ENCODE assay signal across 8 mouse cellular contexts in genomic region chr13:73646397-73647087, GRCm38 (mm10). TPM values are rescaled to one million over a fixed set of nuclear protein-coding genes. Genes with fewer than 3 reads are reported as not detected.
DNase-seq lines count a peak whose midpoint lies in the region; ATAC-seq and TF ChIP-seq lines count a peak whose summit lies in the region.

No protein-coding gene starts in this region.

- H3K9ac ChIP-seq in kidney, embryonic 14.5 days (ENCODE audit: low read depth, low read length): no peak overlapping the region
- H3K9ac ChIP-seq in liver, embryonic 16.5 days (ENCODE audit: low read depth, low read length): no peak overlapping the region

- WGBS in kidney, embryonic 14.5 days: 37% methylated on average over 6 of the region's 6 CpGs
- 33% methylated on average over 6 of the region's 6 CpGs for WGBS in liver, embryonic 16.5 days (ENCODE audit: insufficient replicate concordance)

- no peak overlapping the region for H3K27ac ChIP-seq in testis, adult 2 months (ENCODE audit: control insufficient read depth, insufficient read depth, low read depth, low read length)
- H3K27ac ChIP-seq in kidney, embryonic 14.5 days (ENCODE audit: low read depth, low read length): no peak overlapping the region
- no peak overlapping the region for H3K27ac ChIP-seq in liver, embryonic 16.5 days (ENCODE audit: low read length)

- peak; percentile 79 for ATAC-seq in kidney, embryonic 14.5 days (ENCODE audit: low FRiP score, low TSS enrichment)
- ATAC-seq in liver, embryonic 16.5 days (ENCODE audit: low read depth): peak; percentile 39; the same call in 1 of the 2 replicates

- no peak overlapping the region for H3K4me2 ChIP-seq in kidney, embryonic 14.5 days (replicated peaks; ENCODE audit: low read depth, low read length)
- H3K4me2 ChIP-seq in liver, embryonic 16.5 days (ENCODE audit: low read depth, low read length): no peak overlapping the region

- no peak for TF ChIP-seq POLR2A in testis, adult 2 months (IDR thresholded peaks at IDR 0.05; ENCODE audit: control insufficient read depth, low read depth, low read length)

- no peaks in the 10 kb centered on the region for H3K27me3 ChIP-seq in testis, adult 2 months (ENCODE audit: control insufficient read depth, insufficient read depth, low read length)
- H3K27me3 ChIP-seq in kidney, embryonic 14.5 days (ENCODE audit: control insufficient read depth, insufficient read depth, low read length): no peaks in the 10 kb centered on the region
- no peaks in the 10 kb centered on the region for H3K27me3 ChIP-seq in liver, embryonic 16.5 days (ENCODE audit: control insufficient read depth, insufficient read depth, low read depth, low read length)

- no peaks in the 10 kb centered on the region; the same call in 1 of the 2 replicates for H3K36me3 ChIP-seq in testis, adult 2 months (ENCODE audit: control insufficient read depth, insufficient read depth, low read length)
- H3K36me3 ChIP-seq in kidney, embryonic 14.5 days (ENCODE audit: control insufficient read depth, insufficient read depth, low read length): peaks cover 9% of the 10 kb centered on the region; the same call in 1 of the 2 replicates
- H3K36me3 ChIP-seq in liver, embryonic 16.5 days (ENCODE audit: control insufficient read depth, insufficient read depth): no peaks in the 10 kb centered on the region

- no peaks in the 10 kb centered on the region for H3K9me3 ChIP-seq in kidney, embryonic 14.5 days (ENCODE audit: control insufficient read depth, low read length)
- no peaks in the 10 kb centered on the region for H3K9me3 ChIP-seq in liver, embryonic 16.5 days (replicated peaks; ENCODE audit: control insufficient read depth, low read length)

- H3K4me3 ChIP-seq in testis, adult 2 months (ENCODE audit: control insufficient read depth, low read depth, low read length): no peak overlapping the region
- no peak overlapping the region for H3K4me3 ChIP-seq in kidney, embryonic 14.5 days (ENCODE audit: low read length)
- H3K4me3 ChIP-seq in liver, embryonic 16.5 days (ENCODE audit: low read depth, low read length): no peak overlapping the region

- H3K4me1 ChIP-seq in testis, adult 2 months (ENCODE audit: control insufficient read depth, insufficient read depth, low read length): no peaks in the 10 kb centered on the region
- H3K4me1 ChIP-seq in kidney, embryonic 14.5 days (ENCODE audit: control insufficient read depth, insufficient read depth, low read length): no peaks in the 10 kb centered on the region
- no peaks in the 10 kb centered on the region for H3K4me1 ChIP-seq in liver, embryonic 16.5 days (ENCODE audit: control insufficient read depth, low read depth, low read length)

- peak; percentile 64; the same call in 1 of the 2 replicates for TF ChIP-seq CTCF in testis, adult 2 months (IDR thresholded peaks at IDR 0.05; ENCODE audit: control insufficient read depth, insufficient read depth, insufficient replicate concordance, low read depth, low read length)

- no peak for DNase-seq in testis, postnatal 14 days (ENCODE audit: low spot score)
- peak; percentile 79 for DNase-seq in brain, adult 2 months (ENCODE audit: low read depth, low spot score)
- DNase-seq in forelimb bud, embryonic 11.5 days (ENCODE audit: low read depth, low spot score): peak; percentile 53
- DNase-seq in ovary, postnatal 36 days (ENCODE audit: low spot score): peak; percentile 41
- DNase-seq in thymus, postnatal 36 days: peak; percentile 82 to 88

RNA-seq across cellular contexts. Expression of gene Tert, which starts 19.8 kb away (rescaled TPM):
- polyA plus RNA-seq in testis, adult 2 months (2012; rRNA removed): 2.9 and 4.1 TPM in 2 replicates
- 5.2 and 7.9 TPM in 2 replicates for polyA plus RNA-seq in kidney, embryonic 14.5 days (2014; fragmentation: Nextera tagmentation; extraction: Ambion mirVana)
- polyA plus RNA-seq in liver, embryonic 16.5 days (2015; fragmentation: Nextera tagmentation; extraction: Ambion mirVana): 1.1 and 2.2 TPM in 2 replicates

RNA-seq across cellular contexts. Expression of gene Slc6a18, which starts 31.3 kb away (rescaled TPM):
- polyA plus RNA-seq in testis, adult 2 months (2012; rRNA removed): 0.17 and 0.52 TPM in 2 replicates
- 2.5 and 5.2 TPM in 2 replicates for polyA plus RNA-seq in kidney, embryonic 14.5 days (2014; fragmentation: Nextera tagmentation; extraction: Ambion mirVana)
- polyA plus RNA-seq in liver, embryonic 16.5 days (2015; fragmentation: Nextera tagmentation; extraction: Ambion mirVana): 0.08 TPM in 1 of 2 replicates, not detected in the other

RNA-seq across cellular contexts. Expression of gene Clptm1l, which starts 42.7 kb away (rescaled TPM):
- polyA plus RNA-seq in testis, adult 2 months (2012; rRNA removed): 132 and 138 TPM in 2 replicates
- polyA plus RNA-seq in kidney, embryonic 14.5 days (2014; fragmentation: Nextera tagmentation; extraction: Ambion mirVana): 91.1 and 135 TPM in 2 replicates
- 63.1 and 64.3 TPM in 2 replicates for polyA plus RNA-seq in liver, embryonic 16.5 days (2015; fragmentation: Nextera tagmentation; extraction: Ambion mirVana)

RNA-seq across cellular contexts. Expression of gene Slc6a19, which starts 58.1 kb away (rescaled TPM):
- polyA plus RNA-seq in testis, adult 2 months (2012; rRNA removed): 0.12 and 0.23 TPM in 2 replicates
- 0.53 and 0.92 TPM in 2 replicates for polyA plus RNA-seq in kidney, embryonic 14.5 days (2014; fragmentation: Nextera tagmentation; extraction: Ambion mirVana)
- 1.0 and 1.6 TPM in 2 replicates for polyA plus RNA-seq in liver, embryonic 16.5 days (2015; fragmentation: Nextera tagmentation; extraction: Ambion mirVana)
